Mouse (Mus musculus) lung, embryonic 16.5 days (tissue): ENCODE measurements around the gene Gm4846. TPM values are rescaled to one million over a fixed set of nuclear protein-coding genes. Genes with fewer than 3 reads are reported as not detected.
"Not testable (repeated sequence)": the region's sequence is repeated elsewhere in the genome, so short reads cannot be mapped to it uniquely, and the experiment has no call there.

Experiments
- ATAC-seq: fragments of 200-750 bp; cut with Nextera tagmentation; 2 replicates; pipeline ENCODE4 v1.8.0; 2017; ENCODE audit warnings: low read depth, mild to moderate bottlenecking, moderate library complexity
- H3K27ac ChIP-seq: fragments of 300-500 bp; sonication (generic); 2 replicates; pipeline ENCODE4 v1.5.1; 2014; ENCODE audit warnings: mild to moderate bottlenecking, control low read depth, low read length
- H3K27me3 ChIP-seq: fragments of 300-500 bp; sonication (generic); 2 replicates; pipeline ENCODE4 v1.6.1; 2014; ENCODE audit warnings: low read depth, low read length, mixed read lengths; ENCODE audit not compliant: control insufficient read depth, insufficient read depth
- H3K36me3 ChIP-seq: fragments of 300-500 bp; sonication (generic); 2 replicates; pipeline ENCODE4 v1.6.1; 2014; ENCODE audit warnings: low read length; ENCODE audit not compliant: control insufficient read depth, insufficient read depth
- H3K4me1 ChIP-seq: fragments of 300-500 bp; sonication (generic); replicated peaks from 2 replicates; pipeline ENCODE4 v1.6.1; 2014; ENCODE audit warnings: low read length, mixed read lengths; ENCODE audit not compliant: control insufficient read depth, insufficient read depth
- H3K4me2 ChIP-seq: fragments of 300-500 bp; sonication (generic); 2 replicates; pipeline ENCODE4 v1.6.1; 2014; ENCODE audit warnings: low read depth, low read length, control low read depth
- H3K4me3 ChIP-seq: fragments of 300-500 bp; sonication (generic); 2 replicates; pipeline ENCODE4 v1.5.1; 2014; ENCODE audit warnings: mild to moderate bottlenecking, low read length, control low read depth
- H3K9ac ChIP-seq: fragments of 300-500 bp; sonication (generic); 2 replicates; pipeline ENCODE4 v1.6.1; 2014; ENCODE audit warnings: low read length, control low read depth
- H3K9me3 ChIP-seq: fragments of 300-500 bp; sonication (generic); 2 replicates; pipeline ENCODE4 v1.6.1; 2016; ENCODE audit warnings: low read length; ENCODE audit not compliant: control insufficient read depth
- WGBS: fragments of 180-500 bp; shearing (Covaris S2); extraction: QIAGEN DNeasy Blood & Tissue Kit; methylation state at CpG from one replicate; pipeline ENCODE4 v1.1.7; 2014; 5-methylcytosine and 5-hydroxymethylcytosine counted together
- polyA plus RNA-seq: library from polyadenylated mRNA; unstranded; fragments of >200 nt; fragmentation: Nextera tagmentation; extraction: Ambion mirVana; gene quantifications from 2 replicates; pipeline ENCODE4 v1.2.1, GENCODE M21; 2015

The Gm4846 gene
- not detected in 2 replicates for polyA plus RNA-seq

DNA sequence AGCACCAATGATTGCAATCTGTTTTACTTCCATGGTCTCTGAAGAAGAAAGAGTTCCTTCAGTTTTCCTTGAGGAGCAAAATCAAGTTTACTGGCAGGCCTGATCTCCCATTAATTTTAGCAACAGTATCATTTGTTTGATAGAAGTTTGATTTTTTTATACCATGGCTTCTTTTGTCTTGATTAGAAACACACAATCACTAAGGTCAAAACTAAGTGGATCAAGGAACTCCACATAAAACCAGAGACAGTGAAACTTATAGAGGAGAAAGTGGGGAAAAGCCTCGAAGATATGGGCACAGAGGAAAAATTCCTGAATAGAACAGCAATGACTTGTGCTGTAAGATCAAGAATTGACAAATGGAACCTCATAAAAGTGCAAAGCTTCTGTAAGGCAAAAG, at the start of gene Gm4846:
Gm4846 (minus strand) TSS at position 101 of the 400 bp plus-strand sequence.
- not testable (repeated sequence) for H3K27me3 ChIP-seq, H3K27ac ChIP-seq, ATAC-seq, H3K4me3 ChIP-seq, H3K9ac ChIP-seq, H3K9me3 ChIP-seq, H3K36me3 ChIP-seq, H3K4me1 ChIP-seq, H3K4me2 ChIP-seq
- WGBS: 28% methylated on average over 1 of the region's 1 CpGs

DNA sequence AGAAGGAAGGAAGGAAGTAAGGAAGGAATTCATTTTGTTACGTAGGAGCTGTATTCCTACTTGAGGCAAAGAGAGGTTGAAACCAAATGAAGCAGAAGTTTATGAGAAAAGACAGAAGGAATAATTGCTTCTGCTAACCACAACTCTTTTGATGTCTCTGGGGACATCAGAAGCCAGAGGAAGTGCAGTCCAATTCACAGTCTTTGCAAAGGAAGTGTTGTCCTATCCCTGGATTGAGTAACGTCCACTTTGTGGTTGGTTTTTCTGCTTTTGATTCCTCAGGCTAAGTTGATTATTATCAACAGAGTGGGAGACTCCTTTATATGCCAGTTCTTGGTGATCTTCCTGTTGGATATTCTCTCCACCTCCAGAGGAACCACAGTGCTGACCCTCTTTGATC, 34.1 kb upstream of the Gm4846 start:
- not testable (repeated sequence) for H3K27me3 ChIP-seq, H3K27ac ChIP-seq, H3K9me3 ChIP-seq, H3K36me3 ChIP-seq, ATAC-seq, H3K4me3 ChIP-seq, H3K4me1 ChIP-seq, H3K4me2 ChIP-seq, H3K9ac ChIP-seq
- WGBS: 74% methylated on average over 2 of the region's 2 CpGs

DNA sequence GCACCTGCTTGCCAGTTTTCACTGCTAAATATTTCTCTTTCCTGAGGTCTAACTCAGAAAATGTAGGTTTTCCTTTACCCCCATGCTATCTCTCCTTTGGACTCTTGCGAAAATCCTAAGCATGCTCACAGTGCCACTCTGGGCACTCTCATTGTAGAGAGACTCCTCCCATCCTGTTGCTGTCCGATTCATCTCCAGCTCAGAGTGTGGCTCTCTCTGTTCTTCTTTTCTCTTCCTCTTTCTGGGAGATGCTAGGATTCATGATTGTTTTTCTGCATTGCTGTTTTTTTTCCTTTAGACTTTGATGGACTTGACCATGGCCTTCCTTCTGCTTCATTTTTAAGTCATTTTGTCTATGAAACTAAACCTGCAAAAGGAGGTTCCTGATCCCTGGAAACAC, 27.3 kb upstream of the Gm4846 start:
- not testable (repeated sequence) for ATAC-seq, H3K9ac ChIP-seq, H3K27me3 ChIP-seq, H3K36me3 ChIP-seq, H3K4me1 ChIP-seq, H3K27ac ChIP-seq, H3K4me2 ChIP-seq, H3K4me3 ChIP-seq, H3K9me3 ChIP-seq
- 80% methylated on average over 2 of the region's 2 CpGs for WGBS

DNA sequence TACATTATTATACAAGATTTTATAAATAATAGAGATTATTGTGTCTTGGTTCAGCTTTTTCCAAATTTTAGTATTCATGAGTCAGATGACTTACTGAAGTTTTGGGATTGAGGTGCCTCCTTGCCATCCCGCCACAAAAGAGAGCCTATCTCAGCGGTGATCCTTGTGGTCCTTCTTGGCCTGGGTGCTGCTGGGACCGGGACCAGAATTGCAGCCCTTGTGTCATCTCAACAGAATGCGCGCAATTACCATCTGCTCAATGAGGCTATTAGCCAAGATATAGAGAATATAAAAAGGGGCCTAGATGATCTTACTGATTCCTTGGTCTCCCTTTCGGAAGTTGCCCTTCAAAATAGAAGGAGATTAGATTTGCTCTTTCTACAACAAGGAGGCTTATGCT, 22.2 kb upstream of the Gm4846 start:
- not testable (repeated sequence) for H3K27me3 ChIP-seq, H3K9ac ChIP-seq, H3K27ac ChIP-seq, H3K4me1 ChIP-seq, ATAC-seq, H3K36me3 ChIP-seq, H3K4me3 ChIP-seq, H3K4me2 ChIP-seq, H3K9me3 ChIP-seq
- 90% methylated on average over 6 of the region's 6 CpGs for WGBS

DNA sequence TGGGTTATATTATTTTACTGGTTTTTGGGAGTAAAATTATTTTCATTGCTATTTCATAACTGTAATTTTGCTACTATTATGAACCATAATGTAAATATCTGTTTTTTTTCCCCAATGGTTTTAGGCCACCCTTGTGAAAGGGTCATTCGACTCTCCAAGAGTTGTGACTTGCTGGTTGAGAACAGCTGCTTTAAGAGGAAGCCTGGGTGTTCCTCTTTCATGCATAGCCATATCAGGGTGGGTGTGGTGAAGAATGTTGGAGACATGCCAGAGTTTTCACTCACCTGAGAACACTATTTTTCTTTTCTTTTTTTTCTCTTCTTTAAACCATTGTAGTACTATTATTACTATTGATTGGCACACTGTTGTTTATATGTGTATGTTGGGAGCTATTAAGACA, 19.2 kb upstream of the Gm4846 start:
- no peaks in the 10 kb centered on the region for H3K27me3 ChIP-seq
- no peak overlapping the region for H3K4me2 ChIP-seq
- no peaks in the 10 kb centered on the region for H3K4me1 ChIP-seq
- H3K9me3 ChIP-seq: no peaks in the 10 kb centered on the region
- WGBS: 89% methylated on average over 1 of the region's 1 CpGs
- no peaks in the 10 kb centered on the region for H3K36me3 ChIP-seq
- H3K27ac ChIP-seq: no peak overlapping the region
- H3K9ac ChIP-seq: no peak overlapping the region
- H3K4me3 ChIP-seq: no peak overlapping the region
- ATAC-seq: no peak

DNA sequence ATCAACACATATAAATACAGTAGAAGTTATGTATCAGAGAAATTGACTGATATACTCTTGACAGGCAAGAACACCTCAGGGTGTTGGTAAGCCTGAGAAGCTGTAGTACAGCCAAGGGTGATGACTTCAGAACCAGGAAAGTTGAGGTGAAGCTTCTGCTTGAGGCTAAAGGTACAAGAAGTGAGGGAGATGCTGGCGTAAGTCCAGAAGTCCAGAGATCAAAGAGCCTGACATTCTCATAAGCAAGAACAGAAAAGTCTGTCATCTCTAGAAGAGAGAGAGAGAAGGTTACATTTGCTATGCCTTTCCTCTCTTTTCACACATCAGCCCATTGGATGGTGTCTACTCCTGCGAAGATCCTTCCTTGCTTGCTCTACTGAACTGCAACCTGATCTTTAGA, 6.8 kb upstream of the Gm4846 start:
- H3K27me3 ChIP-seq, H3K9ac ChIP-seq, H3K4me2 ChIP-seq, H3K4me3 ChIP-seq, ATAC-seq, H3K4me1 ChIP-seq, H3K9me3 ChIP-seq, H3K27ac ChIP-seq, H3K36me3 ChIP-seq: not testable (repeated sequence)
- 79% methylated on average over 2 of the region's 2 CpGs for WGBS

DNA sequence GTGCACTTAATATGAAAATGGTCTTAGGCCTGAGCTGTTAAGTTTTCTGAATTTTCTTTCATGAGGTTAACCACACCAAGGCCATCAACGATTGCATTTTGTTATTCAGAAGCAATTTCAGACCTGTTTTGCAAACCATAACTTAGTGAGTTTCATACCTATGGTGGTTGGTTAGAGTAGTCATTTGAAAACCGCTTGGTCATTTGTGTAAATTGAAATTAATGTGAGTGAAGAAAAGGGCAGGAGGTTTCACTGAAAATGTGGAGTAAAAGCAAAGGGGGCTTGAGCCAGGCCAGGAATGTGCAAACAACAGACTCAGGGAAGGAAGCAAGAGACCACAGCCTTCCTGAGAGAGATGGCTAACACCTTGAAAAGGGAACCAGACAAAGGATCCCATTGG, 17.9 kb downstream of the Gm4846 start:
- no peaks in the 10 kb centered on the region for H3K36me3 ChIP-seq
- no peak for ATAC-seq
- H3K9ac ChIP-seq: no peak overlapping the region
- H3K4me1 ChIP-seq: no peaks in the 10 kb centered on the region
- no peaks in the 10 kb centered on the region for H3K27me3 ChIP-seq
- no peaks in the 10 kb centered on the region for H3K9me3 ChIP-seq
- H3K27ac ChIP-seq: no peak overlapping the region
- WGBS: 79% methylated on average over 2 of the region's 2 CpGs
- no peak overlapping the region for H3K4me2 ChIP-seq
- no peak overlapping the region for H3K4me3 ChIP-seq

DNA sequence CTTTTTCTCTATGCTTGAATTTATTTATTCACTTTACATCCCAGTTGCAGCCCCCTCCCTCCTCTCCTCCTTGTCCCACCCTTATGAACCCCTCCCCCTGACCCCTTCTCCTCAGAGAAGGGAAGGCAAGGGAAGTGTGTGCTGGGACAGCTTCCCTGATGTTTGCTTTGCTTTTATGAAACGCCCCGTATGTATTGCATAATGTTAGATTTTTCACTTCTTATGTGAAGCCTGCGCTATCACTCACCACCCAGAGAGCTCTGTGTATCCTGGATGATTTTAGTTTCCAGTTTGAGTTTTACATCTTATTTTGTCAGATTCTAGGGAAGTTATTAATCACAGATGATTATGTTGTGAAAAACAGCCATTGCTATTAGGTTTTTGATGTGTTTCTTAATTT, 30.2 kb downstream of the Gm4846 start:
- no peak for ATAC-seq
- WGBS: 59% methylated on average over 3 of the region's 3 CpGs
- Histone ChIP-seq H3K9ac (no peak overlapping the region), H3K27ac (no peak overlapping the region), H3K4me1 (no peaks in the 10 kb centered on the region), H3K27me3 (no peaks in the 10 kb centered on the region), H3K9me3 (no peaks in the 10 kb centered on the region), H3K4me2 (no peak overlapping the region), H3K4me3 (no peak overlapping the region), H3K36me3 (no peaks in the 10 kb centered on the region)

DNA sequence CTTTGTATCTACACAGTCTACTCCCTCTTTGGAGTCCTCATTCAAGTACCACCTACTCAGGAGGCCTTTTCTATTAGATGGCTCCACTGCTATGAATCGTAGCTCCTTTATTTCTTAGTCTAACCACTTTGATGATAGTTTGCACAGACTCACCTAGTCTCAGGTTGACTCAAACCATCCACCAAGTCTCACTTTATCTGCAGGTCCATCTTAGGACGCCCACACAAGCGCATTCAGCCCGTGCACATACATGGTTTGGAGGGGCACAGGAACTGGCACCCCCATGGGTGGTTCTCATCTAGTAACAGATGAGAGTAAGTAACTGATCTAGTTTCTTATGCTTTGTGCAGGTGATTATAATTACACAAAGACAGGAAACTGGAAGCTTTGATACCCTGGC, 34.8 kb downstream of the Gm4846 start:
- 81% methylated on average over 4 of the region's 4 CpGs for WGBS
- no peak overlapping the region for H3K9ac ChIP-seq
- no peak overlapping the region for H3K4me3 ChIP-seq
- no peaks in the 10 kb centered on the region for H3K4me1 ChIP-seq
- H3K4me2 ChIP-seq: no peak overlapping the region
- ATAC-seq: no peak
- no peaks in the 10 kb centered on the region for H3K27me3 ChIP-seq
- no peaks in the 10 kb centered on the region for H3K9me3 ChIP-seq
- H3K36me3 ChIP-seq: no peaks in the 10 kb centered on the region
- H3K27ac ChIP-seq: no peak overlapping the region

DNA sequence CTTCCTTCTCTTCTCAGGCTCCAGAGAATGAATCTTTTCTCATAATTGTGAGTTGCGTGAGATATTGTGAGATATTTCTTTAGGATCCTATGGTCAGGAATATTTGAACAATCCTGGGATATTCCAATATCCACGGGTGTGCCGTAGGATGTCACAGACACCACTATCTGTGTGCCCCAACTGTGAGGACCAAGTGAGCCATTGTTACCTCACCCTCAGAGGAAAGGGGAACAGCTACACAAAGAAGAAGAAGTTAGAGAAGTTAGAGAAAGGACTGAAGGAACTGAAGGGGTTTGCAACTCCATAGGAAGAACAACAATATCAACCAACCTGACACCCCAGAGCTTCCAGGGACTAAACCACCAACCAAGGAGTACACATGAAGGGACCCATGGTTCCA, 55.4 kb downstream of the Gm4846 start:
- Histone ChIP-seq H3K4me3 (no peak overlapping the region), H3K4me2 (no peak overlapping the region), H3K9me3 (no peaks in the 10 kb centered on the region), H3K27me3 (no peaks in the 10 kb centered on the region), H3K36me3 (no peaks in the 10 kb centered on the region), H3K27ac (no peak overlapping the region), H3K9ac (no peak overlapping the region), H3K4me1 (no peaks in the 10 kb centered on the region)
- 86% methylated on average over 3 of the region's 3 CpGs for WGBS
- no peak for ATAC-seq
